Mouse (Mus musculus) layer of hippocampus, adult 2 months (tissue): Measurements from ENCODE around the gene Slc35f1. TPM values are rescaled to one million over a fixed set of nuclear protein-coding genes. Genes with fewer than 3 reads are reported as not detected.
A peak's percentile ranks its signal among the peaks of the same experiment; 100 is the strongest.

Experiments
- DNase-seq, 2 experiments: peaks; one replicate each; pipeline ENCODE4 v3.0.0; 2022; ENCODE audit warnings: low spot score in 2 of 2
- H3K27ac ChIP-seq: fragments of 200-600 bp; 2 replicates; pipeline ENCODE4 v1.8.1; 2022
- H3K4me3 ChIP-seq: fragments of 200-600 bp; 2 replicates; pipeline ENCODE4 v1.8.1; 2022; ENCODE audit warnings: mild to moderate bottlenecking
- CTCF ChIP-seq: fragments of 200-600 bp; conservative IDR thresholded peaks from 2 replicates; pipeline ENCODE4 v1.8.1; 2022; ENCODE audit warnings: antibody characterized with exemption, mild to moderate bottlenecking, moderate library complexity
- total RNA-seq, 2 experiments: library from RNA; stranded (reverse); gene quantifications; 2 replicates each; pipeline ENCODE4 v1.2.3; 2021

The Slc35f1 gene
- total RNA-seq, 2 experiments from 2014 or later: 33.7 to 34.0 TPM

GRCm38 (mm10) chr10:52742671-52743379 is 52.5 kb downstream of the Slc35f1 start:
- peak overlapping the region; percentile 24; the same call in 1 of the 2 replicates for H3K4me3 ChIP-seq
- DNase-seq: peak; percentile 15 to 30
- TF ChIP-seq CTCF: no peak
- H3K27ac ChIP-seq: no peak overlapping the region

- Histone ChIP-seq H3K4me3 (no peak overlapping the region), H3K27ac (no peak overlapping the region)
- no peak for DNase-seq
- no peak for TF ChIP-seq CTCF
These were observed 53.5 kb downstream of the Slc35f1 start for GRCm38 (mm10) chr10:52743831-52744230.

- no peak overlapping the region for H3K27ac ChIP-seq
- no peak for TF ChIP-seq CTCF
- no peak for DNase-seq
- H3K4me3 ChIP-seq: no peak overlapping the region
These were observed 57.8 kb downstream of the Slc35f1 start for GRCm38 (mm10) chr10:52748028-52748597.

GRCm38 (mm10) chr10:52755949-52756679 is 65.8 kb downstream of the Slc35f1 start:
- DNase-seq: no peak
- Histone ChIP-seq H3K4me3 (no peak overlapping the region), H3K27ac (no peak overlapping the region)
- TF ChIP-seq CTCF: no peak

- Histone ChIP-seq H3K27ac (no peak overlapping the region), H3K4me3 (no peak overlapping the region)
- no peak for DNase-seq
- TF ChIP-seq CTCF: no peak
These were observed 67.3 kb downstream of the Slc35f1 start for GRCm38 (mm10) chr10:52757496-52758260.

- peak; percentile 85 for TF ChIP-seq CTCF
- peak; percentile 53 to 55 for DNase-seq
- no peak overlapping the region; the same call in 1 of the 2 replicates for H3K4me3 ChIP-seq
- H3K27ac ChIP-seq: no peak overlapping the region
These were observed 68.3 kb downstream of the Slc35f1 start for GRCm38 (mm10) chr10:52758589-52758988.

- Histone ChIP-seq H3K4me3 (no peak overlapping the region), H3K27ac (no peak overlapping the region)
- DNase-seq: no peak
- TF ChIP-seq CTCF: no peak
These were observed 70.2 kb downstream of the Slc35f1 start for GRCm38 (mm10) chr10:52760527-52760926.

- 0 out of 2 replicates have a peak overlapping the region, but pooled peaks have one; percentile 37 for H3K27ac ChIP-seq
- H3K4me3 ChIP-seq: no peak overlapping the region
- TF ChIP-seq CTCF: no peak
- peak in 1 of 2 experiments; percentile 26 for DNase-seq
These were observed 89.7 kb downstream of the Slc35f1 start for GRCm38 (mm10) chr10:52779926-52780485.

- no peak overlapping the region for H3K4me3 ChIP-seq
- no peak for TF ChIP-seq CTCF
- peak; percentile 72 to 76 for DNase-seq
- H3K27ac ChIP-seq: no peak overlapping the region
These were observed 96.7 kb downstream of the Slc35f1 start for GRCm38 (mm10) chr10:52787075-52787474.

GRCm38 (mm10) chr10:52791560-52791959 is 101.2 kb downstream of the Slc35f1 start:
- H3K4me3 ChIP-seq: no peak overlapping the region
- no peak for DNase-seq
- no peak overlapping the region for H3K27ac ChIP-seq
- TF ChIP-seq CTCF: no peak

GRCm38 (mm10) chr10:52797454-52797853 is 107.1 kb downstream of the Slc35f1 start:
- Histone ChIP-seq H3K27ac (peak overlapping the region; percentile 10; the same call in 1 of the 2 replicates), H3K4me3 (no peak overlapping the region)
- no peak for DNase-seq
- no peak for TF ChIP-seq CTCF

GRCm38 (mm10) chr10:52807808-52808207 is 117.5 kb downstream of the Slc35f1 start:
- no peak for TF ChIP-seq CTCF
- H3K4me3 ChIP-seq: no peak overlapping the region
- DNase-seq: no peak
- H3K27ac ChIP-seq: no peak overlapping the region
